Comparison of ENCODE assay signal across 12 mouse cellular contexts in the genomic region with DNA sequence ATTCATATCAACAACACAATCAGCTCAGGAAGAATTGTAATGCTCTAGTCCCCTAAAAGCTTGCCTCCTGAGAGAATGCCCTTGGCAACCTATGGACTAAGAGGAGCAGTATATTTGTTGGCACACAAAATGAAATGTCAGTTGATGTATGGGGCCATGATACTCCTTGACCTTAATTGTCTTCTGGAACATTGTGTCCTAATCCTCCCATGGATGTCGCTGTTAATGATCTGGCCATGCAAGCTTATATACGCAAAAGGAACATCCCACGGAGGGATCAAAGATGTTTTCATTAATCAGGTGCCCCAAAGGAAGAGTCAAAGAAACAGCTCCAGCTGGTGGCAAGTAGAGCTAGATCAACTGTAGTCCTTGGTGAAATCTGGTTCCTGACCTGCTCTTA.
"Had no signal": no experiment of that assay in that cellular context is flagged by ENCODE, and none has a peak within 500 bp of the region (broad histone marks: within the 10 kb centered on the region; RNA-seq: fewer than 3 reads in every experiment).

No protein-coding gene starts in this region.

- DNase-seq: left cerebral cortex, postnatal 4 days; liver; liver, embryonic 13.5 days; liver, postnatal 0 days; lung, adult 18-20 months; lung, adult 2 months; lung, embryonic 14.5 days; lung, postnatal 10 days; lung, postnatal 14 days; lung, postnatal 36 days; lung, postnatal 4 days; midbrain, embryonic 14.5 days had no signal
